Mouse (Mus musculus): ENCODE measurements around the gene 4930544G11Rik.

4930544G11Rik gene

DNA sequence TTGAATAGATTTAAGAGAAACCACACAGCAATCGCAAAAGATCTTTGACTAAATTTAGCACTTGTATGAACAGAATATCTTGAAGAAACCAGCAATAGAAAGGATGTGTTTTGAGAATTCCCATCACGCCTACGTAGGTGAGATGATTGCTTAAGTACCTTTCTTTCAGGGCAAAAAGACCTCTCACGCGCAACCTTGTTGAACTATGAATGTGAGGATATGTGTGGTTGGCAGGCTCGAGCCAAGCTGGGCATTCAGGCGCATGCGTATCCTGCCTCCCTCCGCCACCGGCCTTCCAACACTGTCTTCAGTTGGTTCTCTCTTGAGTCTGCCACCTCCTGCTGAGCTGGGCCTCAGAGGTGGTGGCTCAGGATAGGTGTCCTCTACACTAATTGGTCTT, at the start of gene 4930544G11Rik:
TSS of gene 4930544G11Rik (plus strand) at position 301 of the 400 bp plus-strand sequence.
- 89% methylated on average over 10 of the region's 10 CpGs for WGBS

DNA sequence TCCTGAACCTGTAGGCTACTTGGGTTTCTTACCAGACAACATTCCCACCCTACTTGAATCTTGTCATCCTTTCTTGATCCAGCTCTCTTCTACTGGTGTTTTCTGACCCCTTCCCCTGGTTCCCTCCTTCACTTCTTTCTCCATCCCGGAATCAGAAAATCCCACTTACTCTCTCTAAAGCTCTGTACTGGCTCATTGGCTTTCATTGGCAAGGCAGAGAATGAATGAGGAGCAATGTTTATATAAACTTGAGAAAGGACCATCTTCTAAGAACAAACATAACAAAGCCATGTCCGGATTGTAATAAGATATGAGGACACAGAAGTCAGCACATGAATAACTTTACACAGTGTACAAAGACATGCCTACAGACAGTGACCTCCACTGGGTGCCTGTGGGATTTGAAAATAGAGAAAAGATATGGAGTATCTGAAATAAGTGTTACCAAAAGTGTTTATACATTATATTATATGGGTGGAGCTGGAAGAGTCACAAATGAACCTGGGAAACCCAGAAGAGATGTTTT, 45.7 kb upstream of the 4930544G11Rik start:
- 86% methylated on average over 2 of the region's 2 CpGs for WGBS

GRCm38 (mm10) chr6:65915421-65915820, 37.0 kb upstream of the 4930544G11Rik start:
- WGBS = 63% methylated on average over 5 of the region's 5 CpGs

- WGBS = 84% methylated on average over 3 of the region's 3 CpGs
These were observed 30.7 kb upstream of the 4930544G11Rik start for GRCm38 (mm10) chr6:65921703-65922102.

DNA sequence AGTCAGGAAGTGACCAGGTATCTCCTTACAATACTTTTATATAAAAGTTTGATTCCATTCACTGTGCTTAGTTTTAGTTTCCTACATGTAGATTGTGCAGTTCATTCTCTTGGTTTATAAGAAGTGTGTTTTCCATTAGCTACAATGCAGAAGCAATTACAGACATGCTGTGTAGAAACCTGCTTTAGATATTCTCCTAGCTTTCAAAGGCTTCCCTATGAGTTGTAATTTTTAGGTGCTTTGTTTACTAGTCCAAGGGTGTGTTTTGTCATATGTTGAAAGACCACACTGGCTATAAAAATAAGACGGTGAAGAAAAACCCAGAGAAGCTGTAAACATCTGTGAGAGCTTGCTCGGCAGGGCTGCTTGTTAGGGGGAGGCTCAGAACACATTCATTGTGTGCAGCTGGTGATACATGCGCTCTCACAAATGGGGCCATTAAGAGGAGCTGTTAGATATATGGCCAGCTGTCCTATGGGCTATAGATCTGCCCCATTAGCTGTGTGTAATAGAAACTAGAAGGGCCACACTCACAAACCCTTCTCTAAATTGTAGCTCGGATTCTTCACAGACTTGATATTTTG, 28.8 kb upstream of the 4930544G11Rik start:
- WGBS = 75% methylated on average over 4 of the region's 4 CpGs

DNA sequence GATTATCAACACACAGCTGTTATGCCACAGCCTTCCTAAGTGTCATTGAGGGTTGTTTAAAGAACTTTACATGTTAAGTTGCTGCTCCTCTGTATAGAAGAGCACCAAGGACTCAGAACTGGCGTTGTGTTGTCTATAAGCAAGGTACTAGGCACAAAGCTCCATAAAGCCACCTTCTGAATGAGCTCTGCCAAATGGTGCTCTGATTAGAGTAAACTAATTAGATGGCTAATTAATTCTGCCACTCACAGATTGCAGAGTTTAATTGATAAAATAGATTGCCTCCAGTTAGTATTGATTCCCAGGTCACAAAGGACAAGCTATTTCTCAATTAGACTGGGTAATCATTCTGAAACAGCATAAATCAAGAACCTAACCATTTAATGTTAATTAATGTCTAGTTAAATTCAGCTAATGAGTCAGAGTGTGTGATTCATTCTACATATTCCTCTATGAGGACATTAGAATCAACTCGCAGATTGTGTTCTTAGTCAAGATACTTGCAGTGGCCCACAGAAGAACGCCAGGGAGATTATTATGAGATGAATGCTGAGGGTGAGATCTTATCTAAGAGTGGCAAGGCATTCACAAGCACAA, 26.6 kb upstream of the 4930544G11Rik start:
- WGBS = 83% methylated on average over 3 of the region's 3 CpGs

- WGBS = 94% methylated on average over 1 of the region's 1 CpGs
These were observed 21.9 kb upstream of the 4930544G11Rik start for GRCm38 (mm10) chr6:65930523-65930922.

DNA sequence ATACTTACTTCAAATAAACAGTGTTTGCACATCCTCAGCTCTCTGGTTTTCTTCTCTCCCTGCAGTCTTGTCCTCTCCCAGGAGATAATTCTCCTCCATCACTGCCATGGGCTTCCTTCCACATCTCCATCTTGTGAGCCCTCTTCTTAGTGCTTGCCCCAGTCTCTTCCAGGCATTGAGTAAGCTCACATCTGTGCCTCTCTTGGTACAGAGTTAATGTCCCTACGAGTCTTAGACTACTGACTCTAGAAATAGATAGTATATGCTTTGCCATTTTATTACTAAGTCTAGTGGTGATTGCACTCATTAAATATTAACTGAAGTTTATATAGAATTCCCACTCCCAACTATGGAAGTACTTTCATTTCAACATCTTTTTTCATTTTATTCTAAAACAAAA, 19.6 kb upstream of the 4930544G11Rik start:
- WGBS = 80% methylated on average over 1 of the region's 1 CpGs

- WGBS = 61% methylated on average over 4 of the region's 4 CpGs
These were observed 19.2 kb upstream of the 4930544G11Rik start for GRCm38 (mm10) chr6:65933177-65933576.

- 90% methylated on average over 7 of the region's 7 CpGs for WGBS
These were observed 16.7 kb upstream of the 4930544G11Rik start for GRCm38 (mm10) chr6:65935566-65936281.

DNA sequence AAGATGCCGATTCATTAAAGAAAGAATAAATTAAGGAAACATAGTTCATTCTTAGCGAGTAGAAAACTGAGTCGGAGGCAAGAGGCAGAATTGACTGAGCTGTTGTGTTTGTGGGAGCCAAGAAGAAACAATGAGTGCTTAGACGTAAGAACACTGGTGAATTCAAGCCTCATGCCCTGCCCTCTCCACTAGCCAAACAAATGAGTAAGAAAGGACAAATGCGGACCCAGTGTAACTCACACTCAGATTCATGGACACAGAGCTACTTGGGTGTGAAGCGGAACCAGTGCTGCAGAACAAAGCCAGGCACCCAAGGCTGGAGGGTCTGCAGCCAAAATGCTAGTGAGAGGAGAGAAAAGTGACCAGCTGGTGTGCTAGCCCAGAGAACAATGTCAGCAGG, 1.9 kb upstream of the 4930544G11Rik start:
- 63% methylated on average over 6 of the region's 6 CpGs for WGBS

GRCm38 (mm10) chr6:65969386-65970111, 17.1 kb downstream of the 4930544G11Rik start:
- 75% methylated on average over 6 of the region's 6 CpGs for WGBS

- 86% methylated on average over 9 of the region's 9 CpGs for WGBS
These were observed 18.0 kb downstream of the 4930544G11Rik start for GRCm38 (mm10) chr6:65970410-65970809.

- 83% methylated on average over 3 of the region's 3 CpGs for WGBS
These were observed 39.7 kb downstream of the 4930544G11Rik start for GRCm38 (mm10) chr6:65992081-65992480.

Data from cerebral cortex, adult 2 months (tissue).